Mouse (Mus musculus): ENCODE measurements around the gene Gm21985.

The Gm21985 gene

DNA sequence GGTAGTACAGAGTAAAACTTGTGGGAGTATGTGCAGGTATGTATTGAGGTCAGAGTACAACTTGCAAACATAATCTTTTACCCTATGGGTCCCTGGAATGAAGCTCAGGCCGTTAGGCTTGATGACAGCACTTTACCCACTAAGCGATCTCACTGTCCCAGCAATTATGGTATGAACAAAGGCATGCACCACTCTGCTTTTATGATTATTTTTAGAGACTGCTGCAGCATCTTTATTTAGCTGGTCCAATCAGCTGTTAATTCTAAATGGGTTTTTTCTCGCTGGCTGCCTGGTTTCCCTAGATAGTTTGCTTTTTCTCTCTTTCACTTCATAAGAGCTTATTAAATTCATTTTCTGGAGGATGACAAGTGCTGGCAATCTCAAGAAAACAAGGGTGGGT, 30.1 kb downstream of the Gm21985 start:
- in situ Hi-C loops (cut with MboI; ENCODE audit: low pct_unique_long_range_greater_than_20kb in 1 of 2, low sequenced_read_pairs in 2 of 2, unreplicated experiment in 1 of 2): no loop called here

DNA sequence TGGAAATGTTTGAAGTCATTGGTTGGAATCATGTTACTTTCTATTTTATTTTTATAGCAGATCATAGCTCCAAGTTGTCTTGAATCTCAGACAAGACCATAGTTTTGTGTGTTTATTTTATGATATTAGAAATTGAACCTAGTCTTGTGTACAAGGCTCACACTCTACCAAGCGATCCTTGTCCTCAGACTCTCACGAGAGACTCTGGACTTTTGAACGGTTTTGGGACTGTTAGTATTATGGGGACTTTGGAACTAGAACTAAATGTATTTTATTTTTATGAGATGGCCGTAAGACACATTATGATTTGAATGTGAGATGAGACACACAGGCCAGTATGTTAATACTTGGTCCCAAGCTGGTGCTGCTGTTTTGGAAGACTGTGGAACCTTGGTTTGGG, 32.1 kb downstream of the Gm21985 start:
- in situ Hi-C loops (cut with MboI; ENCODE audit: low pct_unique_long_range_greater_than_20kb in 1 of 2, low sequenced_read_pairs in 2 of 2, unreplicated experiment in 1 of 2): no loop called here

DNA sequence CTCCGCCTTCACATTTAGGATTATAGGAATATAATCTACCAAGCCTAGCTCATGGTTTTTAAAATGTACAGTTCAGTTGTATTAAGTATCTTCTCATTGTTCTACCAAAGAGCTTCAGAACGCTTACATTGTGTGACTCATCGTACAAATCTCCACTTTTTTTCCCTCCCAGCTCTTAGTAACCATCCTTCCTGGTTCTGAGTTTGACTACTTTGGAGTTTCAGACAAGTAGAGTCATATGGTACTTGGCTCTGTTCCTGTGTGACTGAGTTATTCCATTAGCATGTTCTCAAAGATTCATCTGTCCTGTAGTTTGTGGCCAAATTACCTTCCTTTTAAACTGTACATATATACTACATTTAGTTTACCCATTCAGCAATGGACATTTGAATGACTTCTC, 42.6 kb downstream of the Gm21985 start:
- in situ Hi-C loops (cut with MboI; ENCODE audit: low pct_unique_long_range_greater_than_20kb in 1 of 2, low sequenced_read_pairs in 2 of 2, unreplicated experiment in 1 of 2): no loop called here

DNA sequence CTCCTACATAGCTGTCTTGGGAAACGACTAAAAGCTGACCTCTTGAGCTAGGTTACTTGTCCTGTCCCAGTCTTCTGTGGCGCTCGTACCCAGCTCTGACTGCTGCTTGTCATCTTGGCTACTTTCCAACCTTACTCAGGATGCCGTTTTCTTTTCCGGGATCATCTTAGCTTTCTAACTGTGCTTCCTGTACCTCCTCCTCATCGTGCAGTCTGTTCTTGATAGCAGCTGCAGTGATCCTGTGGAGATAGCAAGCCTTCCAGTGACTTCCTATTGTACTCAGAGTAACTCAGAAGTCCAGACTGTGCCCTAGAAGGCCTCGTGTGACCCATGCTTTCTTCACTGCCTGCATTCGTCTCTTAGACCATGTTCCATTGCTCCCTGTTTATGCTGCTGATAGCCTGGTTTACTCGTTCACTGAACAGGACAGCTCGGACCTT, 43.1 kb downstream of the Gm21985 start:
- in situ Hi-C loops (cut with MboI; ENCODE audit: low pct_unique_long_range_greater_than_20kb in 1 of 2, low sequenced_read_pairs in 2 of 2, unreplicated experiment in 1 of 2): no loop called here

DNA sequence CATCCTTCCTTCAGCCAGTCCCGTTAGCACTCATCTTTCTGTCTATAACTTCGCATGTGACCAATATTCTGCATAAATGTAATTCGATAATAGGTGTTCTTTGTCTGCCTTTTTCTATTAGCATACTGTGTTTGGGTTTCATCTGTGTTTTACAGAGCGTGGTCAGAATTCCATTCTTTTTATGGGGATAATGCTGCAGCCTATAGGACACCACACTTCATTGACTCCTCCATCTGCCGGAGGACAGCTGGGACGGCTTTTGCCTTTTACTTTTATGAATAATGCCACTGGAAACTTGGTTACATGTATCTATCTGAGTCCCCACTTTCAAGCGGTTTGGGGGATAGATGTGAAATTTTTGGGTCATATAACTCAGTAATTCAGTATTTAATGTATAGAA, 49.5 kb downstream of the Gm21985 start:
- in situ Hi-C loops (cut with MboI; ENCODE audit: low pct_unique_long_range_greater_than_20kb in 1 of 2, low sequenced_read_pairs in 2 of 2, unreplicated experiment in 1 of 2): no loop called here

DNA sequence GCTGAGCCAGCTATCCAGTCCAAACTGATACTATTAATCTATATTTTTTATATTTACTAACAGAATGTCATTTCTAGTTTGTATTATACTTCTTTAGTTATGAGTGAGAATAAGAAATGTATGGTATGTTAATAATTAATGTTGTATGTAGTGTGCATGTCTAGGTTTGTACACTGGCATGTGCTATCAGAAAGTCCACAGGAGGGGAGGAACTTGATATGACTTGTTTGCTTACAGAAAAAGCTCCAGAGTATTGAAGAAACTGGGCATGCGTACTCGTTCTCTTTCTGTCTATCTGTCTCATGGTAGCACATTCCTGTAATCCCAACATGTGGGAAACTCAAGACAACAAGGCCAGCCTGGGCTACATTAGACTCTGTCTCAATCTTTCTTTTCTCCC, 52.1 kb downstream of the Gm21985 start:
- in situ Hi-C loops (cut with MboI; ENCODE audit: low pct_unique_long_range_greater_than_20kb in 1 of 2, low sequenced_read_pairs in 2 of 2, unreplicated experiment in 1 of 2): no loop called here

DNA sequence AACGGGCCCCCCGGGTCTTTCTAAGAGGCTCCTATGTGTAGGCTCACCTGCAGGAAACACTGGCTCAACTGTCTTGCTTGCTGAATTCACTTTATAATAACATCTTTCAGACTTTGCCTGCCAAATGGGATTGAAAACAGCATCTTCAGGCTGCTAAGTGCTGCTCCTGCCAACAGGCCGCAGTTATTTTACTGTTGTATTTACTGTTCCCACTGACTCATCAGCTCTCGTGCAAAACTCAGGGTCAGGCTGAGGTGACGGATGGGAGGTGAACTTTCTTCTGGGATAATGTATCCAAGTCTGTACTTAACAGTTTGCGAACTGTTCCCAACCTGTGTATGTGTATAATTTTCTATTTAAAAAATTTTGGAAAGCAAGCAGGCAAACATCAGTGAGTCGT, 52.8 kb downstream of the Gm21985 start:
- in situ Hi-C loops (cut with MboI; ENCODE audit: low pct_unique_long_range_greater_than_20kb in 1 of 2, low sequenced_read_pairs in 2 of 2, unreplicated experiment in 1 of 2): no loop called here

DNA sequence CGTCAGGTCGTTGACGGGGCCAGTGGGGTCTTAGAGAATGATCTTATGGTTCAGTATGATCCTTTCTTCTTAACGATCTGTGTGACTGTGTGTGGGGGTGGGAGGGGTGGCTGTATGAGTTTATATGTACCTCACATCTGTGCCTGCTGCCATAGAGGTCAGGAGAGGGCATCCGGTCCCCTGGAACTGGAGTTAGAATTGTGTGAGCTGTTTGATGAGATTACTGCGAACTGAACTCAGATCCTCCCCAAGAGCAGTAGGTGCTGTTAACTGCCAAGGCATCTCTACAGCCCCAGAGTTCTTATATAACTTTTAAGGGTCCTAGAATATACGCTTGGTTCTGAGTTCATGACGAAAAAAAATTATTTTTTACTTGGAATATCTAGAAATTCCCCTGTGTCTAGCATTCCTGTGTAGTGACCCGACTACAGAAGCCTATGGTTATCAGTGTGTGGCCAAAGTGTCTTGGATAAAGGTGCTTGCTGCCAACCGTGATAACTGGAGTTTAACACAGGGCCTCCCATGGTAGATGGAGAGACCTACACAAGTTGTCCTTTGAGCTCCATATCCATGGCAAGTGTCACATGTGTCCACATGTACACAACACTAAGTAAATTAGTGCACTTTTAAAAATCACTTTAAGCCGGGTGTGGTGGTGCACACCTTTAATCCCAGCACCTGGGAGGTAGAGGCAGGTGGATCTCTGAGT, 62.1 kb downstream of the Gm21985 start:
- in situ Hi-C loops (cut with MboI; ENCODE audit: low pct_unique_long_range_greater_than_20kb in 1 of 2, low sequenced_read_pairs in 2 of 2, unreplicated experiment in 1 of 2): no loop called here

DNA sequence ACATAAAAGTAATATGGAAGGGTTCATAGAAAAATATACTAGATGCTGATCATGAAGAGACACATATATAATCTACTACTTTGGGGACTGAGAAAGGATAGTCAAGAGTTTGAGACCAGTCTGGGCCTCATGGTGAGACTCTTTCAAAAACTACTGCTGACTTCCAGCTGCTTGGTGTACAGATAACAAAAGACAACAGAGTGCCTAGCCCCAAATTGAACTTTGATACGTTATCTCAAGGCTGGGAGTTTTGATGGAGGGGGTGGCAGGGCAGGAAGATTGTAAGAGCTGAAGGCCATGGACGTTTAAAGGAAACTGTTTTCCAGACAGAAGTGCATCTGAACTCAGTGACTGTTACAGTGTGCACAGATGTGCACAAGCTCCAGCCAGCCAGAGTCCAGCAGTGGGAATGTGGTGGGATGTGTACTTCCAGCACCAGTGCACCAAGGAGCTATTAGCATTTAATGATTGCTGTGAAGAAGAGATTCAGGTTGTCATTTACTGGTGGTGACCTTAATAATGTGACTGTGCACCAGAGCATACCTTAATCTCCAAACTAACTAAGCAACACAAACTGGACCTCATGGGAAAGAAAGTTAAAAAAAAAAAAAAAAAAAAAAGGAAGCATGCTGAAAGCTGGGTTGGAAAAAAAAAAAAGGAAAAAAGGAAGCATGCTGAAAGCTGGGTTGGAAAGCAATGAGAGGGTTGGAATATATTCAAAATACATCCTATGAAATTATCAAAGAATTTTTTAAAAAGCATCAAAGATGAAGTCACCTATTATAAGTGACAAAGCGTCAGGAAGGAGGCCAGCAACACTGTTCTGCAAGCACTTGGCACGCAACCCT, 66.2 kb downstream of the Gm21985 start:
- in situ Hi-C loops (cut with MboI; ENCODE audit: low pct_unique_long_range_greater_than_20kb in 1 of 2, low sequenced_read_pairs in 2 of 2, unreplicated experiment in 1 of 2): no loop called here

DNA sequence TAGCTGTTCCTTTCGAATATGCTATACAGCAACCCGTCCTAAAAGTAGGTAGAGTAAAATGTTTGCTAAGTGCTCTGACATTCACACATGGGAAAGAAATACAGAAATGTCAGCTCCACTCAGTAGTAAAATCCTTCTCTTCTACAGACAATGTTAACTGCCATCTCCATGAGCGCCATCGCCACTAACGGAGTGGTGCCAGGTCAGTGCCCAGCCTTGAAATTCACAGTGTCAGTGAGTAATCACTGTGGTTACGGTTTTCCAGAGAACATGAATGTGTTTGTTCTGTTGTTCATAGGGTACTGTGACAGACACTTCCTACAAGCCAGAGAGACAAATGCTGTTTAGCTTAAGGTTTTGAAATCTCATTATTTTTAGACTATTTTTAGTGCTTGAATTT, 71.1 kb downstream of the Gm21985 start:
- in situ Hi-C loops (cut with MboI; ENCODE audit: low pct_unique_long_range_greater_than_20kb in 1 of 2, low sequenced_read_pairs in 2 of 2, unreplicated experiment in 1 of 2): no loop called here

DNA sequence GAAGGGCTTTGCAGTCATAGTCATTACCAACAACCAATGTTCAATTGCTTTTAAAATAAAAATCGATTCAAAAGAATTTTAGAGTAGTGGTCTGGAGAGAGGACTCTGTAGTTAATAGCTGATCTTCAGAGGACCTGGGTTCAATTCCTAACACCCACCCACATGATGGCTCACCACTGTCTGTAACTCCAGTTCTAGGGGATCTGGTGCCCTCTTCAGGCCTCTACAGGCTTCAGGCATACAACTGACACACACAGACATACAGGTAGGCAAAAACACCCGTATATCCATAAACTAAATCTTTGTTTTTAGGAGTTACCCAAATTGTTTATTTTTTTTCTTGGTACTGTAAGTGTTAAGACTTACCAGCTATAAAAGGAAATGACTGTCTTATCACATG, 73.6 kb downstream of the Gm21985 start:
- in situ Hi-C loops (cut with MboI; ENCODE audit: low pct_unique_long_range_greater_than_20kb in 1 of 2, low sequenced_read_pairs in 2 of 2, unreplicated experiment in 1 of 2): no loop called here

DNA sequence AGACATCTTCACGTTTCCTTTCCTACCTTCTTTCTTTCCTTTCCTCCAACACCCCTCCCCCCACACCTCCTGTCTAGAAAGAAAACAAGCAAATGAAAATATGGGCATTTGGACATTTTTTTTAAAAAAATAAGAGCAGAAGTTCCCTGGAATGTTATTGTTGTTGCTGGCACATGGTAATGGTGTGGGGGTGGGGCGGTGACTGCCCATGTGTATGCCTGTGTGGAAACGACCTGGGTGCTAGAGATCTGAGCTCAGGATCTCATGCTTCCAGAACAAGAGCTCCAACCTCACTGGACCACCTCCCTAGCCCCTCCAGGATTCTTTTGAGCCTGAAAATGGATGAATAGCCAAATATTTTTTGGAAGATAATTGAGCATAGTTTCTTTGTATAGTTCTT, 75.0 kb downstream of the Gm21985 start:
- in situ Hi-C loops (cut with MboI; ENCODE audit: low pct_unique_long_range_greater_than_20kb in 1 of 2, low sequenced_read_pairs in 2 of 2, unreplicated experiment in 1 of 2): no loop called here

DNA sequence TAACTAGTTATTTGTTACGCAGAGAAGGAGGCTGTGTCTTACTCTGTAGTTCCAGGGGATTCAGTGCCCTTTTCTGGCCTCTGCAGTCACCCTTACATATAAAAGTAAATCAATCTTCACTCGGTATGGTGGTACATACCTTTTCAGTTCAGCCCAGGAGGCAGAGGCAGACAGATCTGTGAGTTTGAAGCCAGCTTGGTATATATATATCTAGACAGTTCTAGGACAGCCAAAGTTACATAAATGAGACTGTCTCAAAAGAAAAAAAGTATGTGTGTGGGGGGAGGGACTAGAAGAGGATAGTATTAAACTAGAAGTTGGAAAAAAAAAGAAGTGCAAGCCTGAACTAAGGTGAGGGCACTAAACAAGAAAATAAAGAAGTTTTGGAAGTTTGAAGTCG, 82.1 kb downstream of the Gm21985 start:
- in situ Hi-C loops (cut with MboI; ENCODE audit: low pct_unique_long_range_greater_than_20kb in 1 of 2, low sequenced_read_pairs in 2 of 2, unreplicated experiment in 1 of 2): no loop called here

DNA sequence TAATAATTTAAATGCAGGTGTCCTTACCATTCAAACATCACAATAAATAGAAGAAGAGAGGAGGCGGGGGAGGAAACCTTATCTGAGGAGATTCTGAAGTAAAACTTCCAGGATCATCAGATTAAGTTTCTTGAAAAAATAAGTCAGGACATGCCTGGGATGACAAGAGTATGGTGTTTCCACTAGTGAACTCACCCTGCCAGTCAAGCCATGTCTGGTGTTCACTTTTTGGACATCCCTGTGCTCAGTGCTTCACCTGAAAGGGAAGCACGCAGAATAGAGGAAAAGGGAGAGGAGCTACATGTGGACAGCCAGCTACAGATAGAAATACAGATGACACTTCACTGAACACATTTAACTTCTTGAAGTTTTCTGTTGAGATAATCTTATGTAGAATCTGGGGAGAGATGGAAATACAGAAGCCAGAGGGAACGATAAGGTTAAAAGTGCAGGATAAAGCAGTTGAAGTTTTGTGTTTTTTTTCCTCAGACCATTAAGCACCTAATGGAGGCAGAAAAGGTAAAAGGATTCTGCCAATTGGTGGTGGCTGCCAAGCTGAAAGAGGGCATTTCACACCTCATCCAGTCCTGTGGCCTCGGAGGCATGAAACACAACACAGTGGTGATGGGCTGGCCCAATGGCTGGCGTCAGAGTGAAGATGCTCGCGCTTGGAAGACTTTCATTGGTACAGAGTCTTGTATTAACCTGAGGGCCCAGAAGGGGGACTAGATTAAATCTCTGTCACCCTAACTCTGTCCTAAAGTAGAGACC, 87.8 kb downstream of the Gm21985 start:
- in situ Hi-C loops (cut with MboI; ENCODE audit: low pct_unique_long_range_greater_than_20kb in 1 of 2, low sequenced_read_pairs in 2 of 2, unreplicated experiment in 1 of 2): no loop called here

DNA sequence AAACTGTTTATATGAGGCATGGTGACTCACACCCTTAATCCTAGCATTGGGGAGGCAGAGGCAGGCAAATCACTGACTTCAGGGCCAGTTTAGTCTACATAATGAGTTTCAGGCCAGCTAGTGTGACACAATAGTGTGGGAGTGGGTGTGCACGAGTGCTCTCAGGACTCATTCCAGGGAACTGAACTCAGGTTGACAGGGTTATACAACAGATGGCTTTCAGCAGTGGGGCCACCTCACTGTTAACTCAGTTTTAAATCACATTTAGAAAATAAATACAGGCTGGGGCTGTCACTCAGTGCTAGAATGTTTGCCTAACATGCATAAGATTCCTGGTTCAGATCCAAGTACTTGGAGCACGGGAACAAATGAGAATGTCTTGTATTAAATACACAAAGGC, 93.5 kb downstream of the Gm21985 start:
- in situ Hi-C loops (cut with MboI; ENCODE audit: low pct_unique_long_range_greater_than_20kb in 1 of 2, low sequenced_read_pairs in 2 of 2, unreplicated experiment in 1 of 2): no loop called here

DNA sequence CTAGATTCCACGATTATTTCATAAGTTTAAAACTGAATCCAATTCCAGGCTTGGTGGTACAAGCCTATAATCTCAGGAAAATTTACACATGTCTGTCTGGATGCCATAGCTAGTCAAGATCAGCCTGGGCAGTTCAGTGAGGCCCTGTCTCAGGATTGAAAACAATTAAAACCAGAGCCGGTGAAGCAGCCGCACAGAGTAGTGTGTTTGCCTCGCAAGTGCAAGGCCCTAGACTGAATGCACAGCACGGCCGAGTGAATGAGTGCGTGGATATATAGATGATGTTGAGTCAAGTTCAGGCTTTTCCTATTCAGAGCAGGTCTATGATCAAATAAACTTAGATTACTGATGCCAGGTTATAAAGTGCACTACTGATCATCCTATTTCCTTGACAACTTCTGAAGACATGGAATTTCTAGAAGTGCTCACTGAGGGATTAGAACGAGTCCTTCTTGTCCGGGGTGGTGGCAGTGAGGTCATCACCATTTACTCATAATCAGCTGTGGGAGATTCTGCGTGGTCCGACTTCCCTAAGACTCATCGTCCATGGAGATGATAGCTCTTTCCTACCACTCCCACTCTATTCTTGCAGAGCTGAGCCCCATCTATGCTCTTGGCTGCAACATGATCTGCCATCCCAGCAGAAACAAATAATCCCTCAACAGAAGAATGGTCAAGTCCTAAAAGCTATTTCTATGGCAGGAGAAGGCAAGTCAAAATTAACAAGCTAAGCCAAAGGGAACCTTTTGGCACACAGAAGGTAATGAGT, 94.1 kb downstream of the Gm21985 start:
- in situ Hi-C loops (cut with MboI; ENCODE audit: low pct_unique_long_range_greater_than_20kb in 1 of 2, low sequenced_read_pairs in 2 of 2, unreplicated experiment in 1 of 2): no loop called here

DNA sequence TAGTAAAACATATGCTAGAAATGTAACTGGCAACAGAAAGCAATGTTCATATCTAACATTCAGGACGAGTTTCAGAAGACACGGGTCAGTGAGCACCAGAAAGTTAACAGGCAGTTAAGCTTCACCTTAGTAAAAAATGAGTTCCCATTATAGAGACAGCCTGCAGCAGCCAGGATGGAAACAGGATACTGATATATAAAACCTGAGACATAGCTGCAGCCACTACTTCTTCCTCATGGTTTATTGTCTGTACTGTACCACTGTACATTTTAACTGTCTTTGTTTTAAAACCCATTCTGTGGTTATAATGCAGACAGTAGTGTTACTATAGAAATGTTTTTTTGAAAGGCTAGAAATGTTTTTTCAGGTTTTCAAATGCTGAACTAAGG, 94.7 kb downstream of the Gm21985 start:
- in situ Hi-C loops (cut with MboI; ENCODE audit: low pct_unique_long_range_greater_than_20kb in 1 of 2, low sequenced_read_pairs in 2 of 2, unreplicated experiment in 1 of 2): no loop called here

DNA sequence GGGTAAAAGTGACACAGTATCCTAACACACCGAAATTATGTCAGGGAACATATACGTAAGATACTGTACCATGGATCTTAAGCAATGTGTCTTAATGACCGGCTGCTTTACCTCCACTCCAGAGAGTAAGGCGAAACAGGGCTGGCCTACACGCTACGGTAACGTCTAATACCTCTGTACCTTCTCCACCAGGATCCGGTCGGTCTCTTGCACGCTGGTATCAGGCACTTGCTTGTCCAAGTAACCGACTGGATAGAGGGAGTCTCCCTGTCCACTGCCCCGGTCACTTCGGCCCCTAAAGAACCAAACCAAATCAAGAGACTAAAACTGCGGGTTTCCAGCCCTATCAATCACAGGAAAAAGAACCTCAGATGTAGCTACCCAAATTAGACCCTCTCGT, 101.1 kb downstream of the Gm21985 start:
- in situ Hi-C loops (cut with MboI; ENCODE audit: low pct_unique_long_range_greater_than_20kb in 1 of 2, low sequenced_read_pairs in 2 of 2, unreplicated experiment in 1 of 2): no loop called here

Data from mouse embryonic stem cell (cell line).